Mouse (Mus musculus) embryonic facial prominence, embryonic 13.5 days (tissue): ENCODE data around the gene Gimap8. TPM values are rescaled to one million over a fixed set of nuclear protein-coding genes. Genes with fewer than 3 reads are reported as not detected.
"Not testable (repeated sequence)": the region's sequence is repeated elsewhere in the genome, so short reads cannot be mapped to it uniquely, and the experiment has no call there.

Experiments
- ATAC-seq: fragments of 200-750 bp; cut with Nextera tagmentation; 2 replicates; pipeline ENCODE4 v1.8.0; 2017; ENCODE audit warnings: low read depth; ENCODE audit not compliant: insufficient number of reproducible peaks, insufficient read depth, low FRiP score, low TSS enrichment
- H3K27ac ChIP-seq: fragments of 300-500 bp; sonication (generic); 2 replicates; pipeline ENCODE4 v1.5.1; 2015; ENCODE audit warnings: moderate library complexity, mild to moderate bottlenecking, inconsistent platforms
- H3K27me3 ChIP-seq: fragments of 300-500 bp; sonication (generic); 2 replicates; pipeline ENCODE4 v1.6.1; 2015; ENCODE audit warnings: mild to moderate bottlenecking, inconsistent platforms
- H3K36me3 ChIP-seq: fragments of 300-500 bp; sonication (generic); 2 replicates; pipeline ENCODE4 v1.6.1; 2015; ENCODE audit warnings: mild to moderate bottlenecking, inconsistent platforms
- H3K4me1 ChIP-seq: fragments of 300-500 bp; sonication (generic); 2 replicates; pipeline ENCODE4 v1.6.1; 2015; ENCODE audit warnings: inconsistent platforms
- H3K4me2 ChIP-seq: fragments of 300-500 bp; sonication (generic); 2 replicates; pipeline ENCODE4 v1.6.1; 2015; ENCODE audit warnings: moderate library complexity, mild to moderate bottlenecking, inconsistent platforms
- H3K4me3 ChIP-seq: fragments of 300-500 bp; sonication (generic); 2 replicates; pipeline ENCODE4 v1.5.1; 2015; ENCODE audit warnings: mild to moderate bottlenecking, inconsistent platforms
- H3K9ac ChIP-seq: fragments of 300-500 bp; sonication (generic); 2 replicates; pipeline ENCODE4 v1.6.1; 2015; ENCODE audit warnings: mild to moderate bottlenecking, inconsistent platforms
- H3K9me3 ChIP-seq: fragments of 300-500 bp; sonication (generic); 2 replicates; pipeline ENCODE4 v1.6.1; 2016; ENCODE audit warnings: inconsistent platforms
- WGBS: fragments of 180-500 bp; shearing (Covaris S2); methylation state at CpG from one replicate; pipeline ENCODE4 v1.1.7; 2015; ENCODE audit warnings: mixed read lengths; 5-methylcytosine and 5-hydroxymethylcytosine counted together
- polyA plus RNA-seq: library from polyadenylated mRNA; unstranded; fragments of >200 nt; fragmentation: Nextera tagmentation; extraction: Ambion mirVana; gene quantifications from 2 replicates; pipeline ENCODE4 v1.2.1, GENCODE M21; 2015

Gimap8 gene
- polyA plus RNA-seq, 1 experiment from 2014 or later, result 0.46 TPM

GRCm38 (mm10) chr6:48682271-48682670, 35.2 kb downstream of the Gimap8 start:
- no peaks in the 10 kb centered on the region for H3K27me3 ChIP-seq
- H3K4me2 ChIP-seq, result no peak overlapping the region
- no peaks in the 10 kb centered on the region for H3K4me1 ChIP-seq
- H3K36me3 ChIP-seq, result no peaks in the 10 kb centered on the region
- WGBS, result 75% methylated on average over 4 of the region's 4 CpGs
- H3K27ac ChIP-seq, result no peak overlapping the region
- no peak for ATAC-seq
- H3K9ac ChIP-seq, result no peak overlapping the region
- H3K9me3 ChIP-seq, result no peaks in the 10 kb centered on the region
- H3K4me3 ChIP-seq, result no peak overlapping the region

- not testable (repeated sequence) for H3K36me3 ChIP-seq, H3K4me3 ChIP-seq, H3K27ac ChIP-seq, H3K4me1 ChIP-seq, H3K9me3 ChIP-seq, H3K27me3 ChIP-seq, H3K9ac ChIP-seq, ATAC-seq, H3K4me2 ChIP-seq
- 91% methylated on average over 4 of the region's 4 CpGs for whole genome bisulfite sequencing
These were observed 36.3 kb downstream of the Gimap8 start for GRCm38 (mm10) chr6:48683263-48683821.

GRCm38 (mm10) chr6:48684319-48684718, 37.3 kb downstream of the Gimap8 start, which contains the start of gene Gimap4:
TSS of gene Gimap4 (plus strand) at chr6:48684549.
- Histone ChIP-seq H3K27me3 (no peaks in the 10 kb centered on the region), H3K4me2 (no peak within 1 kb of the TSS), H3K9me3 (no peaks in the 10 kb centered on the region), H3K4me3 (no peak within 1 kb of the TSS), H3K36me3 (no peaks in the 10 kb centered on the region), H3K9ac (no peak within 1 kb of the TSS), H3K4me1 (no peaks in the 10 kb centered on the region), H3K27ac (no peak within 1 kb of the TSS)
- no peak for ATAC-seq
- WGBS, result 72% methylated on average over 5 of the region's 5 CpGs

GRCm38 (mm10) chr6:48684806-48685205, 37.8 kb downstream of the Gimap8 start:
- 58% methylated on average over 4 of the region's 4 CpGs for WGBS
- ATAC-seq, result no peak
- no peak overlapping the region for H3K27ac ChIP-seq
- H3K4me2 ChIP-seq, result no peak overlapping the region
- H3K27me3 ChIP-seq, result no peaks in the 10 kb centered on the region
- no peaks in the 10 kb centered on the region for H3K4me1 ChIP-seq
- no peaks in the 10 kb centered on the region for H3K9me3 ChIP-seq
- no peak overlapping the region for H3K4me3 ChIP-seq
- H3K9ac ChIP-seq, result no peak overlapping the region
- H3K36me3 ChIP-seq, result no peaks in the 10 kb centered on the region

- WGBS, result 87% methylated on average over 2 of the region's 2 CpGs
- Histone ChIP-seq H3K9me3 (no peaks in the 10 kb centered on the region), H3K36me3 (no peaks in the 10 kb centered on the region), H3K9ac (no peak overlapping the region), H3K4me3 (no peak overlapping the region), H3K4me1 (no peaks in the 10 kb centered on the region), H3K27ac (no peak overlapping the region), H3K27me3 (no peaks in the 10 kb centered on the region), H3K4me2 (no peak overlapping the region)
- no peak for ATAC-seq
These were observed 38.2 kb downstream of the Gimap8 start for GRCm38 (mm10) chr6:48685251-48685650.

- Histone ChIP-seq H3K4me3 (no peak overlapping the region), H3K4me2 (no peak overlapping the region), H3K27me3 (no peaks in the 10 kb centered on the region), H3K9me3 (no peaks in the 10 kb centered on the region), H3K4me1 (no peaks in the 10 kb centered on the region), H3K9ac (no peak overlapping the region), H3K36me3 (no peaks in the 10 kb centered on the region), H3K27ac (no peak overlapping the region)
- no peak for ATAC-seq
- WGBS, result 85% methylated on average over 7 of the region's 7 CpGs
These were observed 38.9 kb downstream of the Gimap8 start for GRCm38 (mm10) chr6:48685694-48686665.

- WGBS, result 59% methylated on average over 2 of the region's 2 CpGs
- Histone ChIP-seq H3K27me3 (no peaks in the 10 kb centered on the region), H3K9ac (no peak overlapping the region), H3K4me1 (no peaks in the 10 kb centered on the region), H3K36me3 (no peaks in the 10 kb centered on the region), H3K9me3 (no peaks in the 10 kb centered on the region), H3K27ac (no peak overlapping the region), H3K4me3 (no peak overlapping the region), H3K4me2 (no peak overlapping the region)
- no peak for ATAC-seq
These were observed 40.0 kb downstream of the Gimap8 start for GRCm38 (mm10) chr6:48687077-48687476.

GRCm38 (mm10) chr6:48689320-48689719, 42.3 kb downstream of the Gimap8 start:
- WGBS, result 94% methylated on average over 2 of the region's 2 CpGs
- H3K4me3 ChIP-seq, result no peak overlapping the region
- no peaks in the 10 kb centered on the region for H3K9me3 ChIP-seq
- H3K9ac ChIP-seq, result no peak overlapping the region
- H3K36me3 ChIP-seq, result no peaks in the 10 kb centered on the region
- H3K27me3 ChIP-seq, result no peaks in the 10 kb centered on the region
- no peak for ATAC-seq
- no peak overlapping the region for H3K4me2 ChIP-seq
- H3K4me1 ChIP-seq, result no peaks in the 10 kb centered on the region
- H3K27ac ChIP-seq, result no peak overlapping the region

GRCm38 (mm10) chr6:48692962-48693361, 45.9 kb downstream of the Gimap8 start:
- ATAC-seq, result no peak
- Histone ChIP-seq H3K27me3 (no peaks in the 10 kb centered on the region), H3K9ac (no peak overlapping the region), H3K27ac (no peak overlapping the region), H3K9me3 (no peaks in the 10 kb centered on the region), H3K36me3 (no peaks in the 10 kb centered on the region), H3K4me3 (no peak overlapping the region), H3K4me1 (no peaks in the 10 kb centered on the region), H3K4me2 (no peak overlapping the region)
- 89% methylated on average over 6 of the region's 6 CpGs for WGBS

GRCm38 (mm10) chr6:48696830-48697554, 50.0 kb downstream of the Gimap8 start:
- Histone ChIP-seq H3K4me2 (no peak overlapping the region), H3K36me3 (no peaks in the 10 kb centered on the region), H3K4me1 (no peaks in the 10 kb centered on the region), H3K9me3 (no peaks in the 10 kb centered on the region), H3K27ac (no peak overlapping the region), H3K9ac (no peak overlapping the region), H3K4me3 (no peak overlapping the region), H3K27me3 (no peaks in the 10 kb centered on the region)
- 80% methylated on average over 4 of the region's 4 CpGs for WGBS
- ATAC-seq, result no peak

- H3K9me3 ChIP-seq, result no peaks in the 10 kb centered on the region
- H3K27me3 ChIP-seq, result no peaks in the 10 kb centered on the region
- H3K4me1 ChIP-seq, result no peaks in the 10 kb centered on the region
- H3K27ac ChIP-seq, result no peak overlapping the region
- H3K4me3 ChIP-seq, result no peak overlapping the region
- H3K4me2 ChIP-seq, result no peak overlapping the region
- H3K36me3 ChIP-seq, result no peaks in the 10 kb centered on the region
- WGBS, result 47% methylated on average over 1 of the region's 1 CpGs
- no peak for ATAC-seq
- no peak overlapping the region for H3K9ac ChIP-seq
These were observed 50.5 kb downstream of the Gimap8 start for GRCm38 (mm10) chr6:48697555-48697930.
